Mouse (Mus musculus) forebrain, embryonic 10.5 days (tissue): ENCODE measurements around the gene Rabepk. TPM values are rescaled to one million over a fixed set of nuclear protein-coding genes. Genes with fewer than 3 reads are reported as not detected.
"Not testable (repeated sequence)": the region's sequence is repeated elsewhere in the genome, so short reads cannot be mapped to it uniquely, and the experiment has no call there.

Source experiments
- DNase-seq: peaks from one replicate; pipeline ENCODE4 v3.0.0-alpha.2; 2017; ENCODE audit warnings: low spot score; ENCODE audit errors: extremely low spot score
- H3K27ac ChIP-seq: fragments of 300-500 bp; sonication (generic); 2 replicates; pipeline ENCODE4 v1.5.1; 2016; ENCODE audit warnings: mild to moderate bottlenecking
- H3K27me3 ChIP-seq: fragments of 300-500 bp; sonication (generic); 2 replicates; pipeline ENCODE4 v1.6.1; 2016; ENCODE audit warnings: mild to moderate bottlenecking; ENCODE audit not compliant: poor library complexity, severe bottlenecking
- H3K36me3 ChIP-seq: fragments of 300-500 bp; sonication (generic); replicated peaks from 2 replicates; pipeline ENCODE4 v1.6.1; 2016; ENCODE audit warnings: mild to moderate bottlenecking, moderate library complexity
- H3K4me1 ChIP-seq: fragments of 300-500 bp; sonication (generic); 2 replicates; pipeline ENCODE4 v1.6.1; 2016
- H3K4me3 ChIP-seq: fragments of 300-500 bp; sonication (generic); 2 replicates; pipeline ENCODE4 v1.5.1; 2016; ENCODE audit warnings: mild to moderate bottlenecking, moderate library complexity
- H3K9me3 ChIP-seq: fragments of 300-500 bp; sonication (generic); 2 replicates; pipeline ENCODE4 v1.6.1; 2016; ENCODE audit warnings: mild to moderate bottlenecking, moderate library complexity
- WGBS: fragments of 180-500 bp; shearing (Covaris S2); methylation state at CpG from one replicate; pipeline ENCODE4 v1.1.7; 2016; 5-methylcytosine and 5-hydroxymethylcytosine counted together
- polyA plus RNA-seq: library from polyadenylated mRNA; unstranded; fragments of >200 nt; fragmentation: Nextera tagmentation; extraction: Ambion mirVana; gene quantifications from 2 replicates; pipeline ENCODE4 v1.2.1, GENCODE M21; 2016

Gene Rabepk
- polyA plus RNA-seq, result 40.2 and 47.0 TPM in 2 replicates

- H3K27me3 ChIP-seq, result no peaks in the 10 kb centered on the region
- no peaks in the 10 kb centered on the region for H3K9me3 ChIP-seq
- peaks cover 35% of the 10 kb centered on the region for H3K4me1 ChIP-seq
- peak; percentile 82 for DNase-seq
- H3K27ac ChIP-seq, result peak within 1 kb of the TSS; percentile 87
- H3K4me3 ChIP-seq, result peak within 1 kb of the TSS; percentile 79
- peaks cover 34% of the 10 kb centered on the region for H3K36me3 ChIP-seq
- WGBS, result 6% methylated on average over 44 of the region's 44 CpGs
Observed at GRCm38 (mm10) chr2:34799357-34800256, at the start of gene Rabepk. Gene Rabepk (minus strand): TSS chr2:34799912.

GRCm38 (mm10) chr2:34847702-34848101, 48.0 kb upstream of the Rabepk start:
- Histone ChIP-seq H3K36me3 (peaks cover 51% of the 10 kb centered on the region), H3K9me3 (no peaks in the 10 kb centered on the region), H3K27ac (no peak overlapping the region), H3K4me3 (no peak overlapping the region), H3K4me1 (no peaks in the 10 kb centered on the region), H3K27me3 (no peaks in the 10 kb centered on the region)
- no peak for DNase-seq
- WGBS, result 86% methylated on average over 1 of the region's 1 CpGs

GRCm38 (mm10) chr2:34843211-34843939, 43.7 kb upstream of the Rabepk start:
- DNase-seq, result no peak
- 87% methylated on average over 11 of the region's 11 CpGs for WGBS
- Histone ChIP-seq H3K36me3 (peaks cover 10% of the 10 kb centered on the region; the same call in 1 of the 2 replicates), H3K27me3 (no peaks in the 10 kb centered on the region), H3K4me3 (no peak overlapping the region), H3K4me1 (no peaks in the 10 kb centered on the region), H3K27ac (no peak overlapping the region), H3K9me3 (no peaks in the 10 kb centered on the region)

GRCm38 (mm10) chr2:34841706-34842105, 42.0 kb upstream of the Rabepk start:
- Histone ChIP-seq H3K36me3 (no peaks in the 10 kb centered on the region), H3K4me1 (no peaks in the 10 kb centered on the region), H3K27ac (no peak overlapping the region), H3K27me3 (no peaks in the 10 kb centered on the region), H3K9me3 (no peaks in the 10 kb centered on the region), H3K4me3 (no peak overlapping the region)
- DNase-seq, result no peak
- WGBS, result 91% methylated on average over 8 of the region's 8 CpGs

- not testable (repeated sequence) for H3K9me3 ChIP-seq, H3K4me3 ChIP-seq, H3K36me3 ChIP-seq, H3K27ac ChIP-seq, DNase-seq, H3K27me3 ChIP-seq, H3K4me1 ChIP-seq
- WGBS, result 83% methylated on average over 5 of the region's 5 CpGs
Observed at GRCm38 (mm10) chr2:34840143-34840542, 40.4 kb upstream of the Rabepk start.

- Histone ChIP-seq H3K9me3 (no peaks in the 10 kb centered on the region), H3K27me3 (no peaks in the 10 kb centered on the region), H3K27ac (no peak overlapping the region), H3K36me3 (no peaks in the 10 kb centered on the region), H3K4me1 (no peaks in the 10 kb centered on the region), H3K4me3 (no peak overlapping the region)
- no peak for DNase-seq
- WGBS, result 82% methylated on average over 3 of the region's 3 CpGs
Observed at GRCm38 (mm10) chr2:34835669-34836068, 36.0 kb upstream of the Rabepk start.

GRCm38 (mm10) chr2:34833624-34834023, 33.9 kb upstream of the Rabepk start:
- Histone ChIP-seq H3K4me1 (no peaks in the 10 kb centered on the region), H3K27ac (no peak overlapping the region), H3K36me3 (no peaks in the 10 kb centered on the region), H3K4me3 (no peak overlapping the region), H3K27me3 (no peaks in the 10 kb centered on the region), H3K9me3 (peaks cover 15% of the 10 kb centered on the region; the same call in 1 of the 2 replicates)
- WGBS, result 91% methylated on average over 17 of the region's 17 CpGs
- no peak for DNase-seq

- H3K4me1 ChIP-seq, H3K4me3 ChIP-seq, H3K27ac ChIP-seq, H3K36me3 ChIP-seq, DNase-seq, H3K27me3 ChIP-seq: not testable (repeated sequence)
- H3K9me3 ChIP-seq, result peaks cover 15% of the 10 kb centered on the region; the same call in 1 of the 2 replicates
- 79% methylated on average over 11 of the region's 11 CpGs for WGBS
Observed at GRCm38 (mm10) chr2:34832766-34833457, 33.2 kb upstream of the Rabepk start, which contains the start of gene Gm34653. Gene Gm34653 (plus strand): TSS chr2:34833007.

GRCm38 (mm10) chr2:34830066-34830465, 30.4 kb upstream of the Rabepk start:
- DNase-seq, H3K27me3 ChIP-seq, H3K4me3 ChIP-seq, H3K4me1 ChIP-seq, H3K27ac ChIP-seq, H3K36me3 ChIP-seq: not testable (repeated sequence)
- H3K9me3 ChIP-seq, result peaks cover 15% of the 10 kb centered on the region; the same call in 1 of the 2 replicates
- WGBS, result 95% methylated on average over 17 of the region's 17 CpGs

- H3K9me3 ChIP-seq, result peaks cover 15% of the 10 kb centered on the region; the same call in 1 of the 2 replicates
- no peak overlapping the region for H3K4me3 ChIP-seq
- no peak overlapping the region for H3K27ac ChIP-seq
- peaks cover 22% of the 10 kb centered on the region for H3K4me1 ChIP-seq
- no peak for DNase-seq
- H3K27me3 ChIP-seq, result no peaks in the 10 kb centered on the region
- WGBS, result 85% methylated on average over 1 of the region's 1 CpGs
- no peaks in the 10 kb centered on the region for H3K36me3 ChIP-seq
Observed at GRCm38 (mm10) chr2:34828026-34828425, 28.3 kb upstream of the Rabepk start.

GRCm38 (mm10) chr2:34827591-34827990, 27.9 kb upstream of the Rabepk start:
- H3K27ac ChIP-seq, result no peak overlapping the region
- H3K9me3 ChIP-seq, result peaks cover 15% of the 10 kb centered on the region; the same call in 1 of the 2 replicates
- no peaks in the 10 kb centered on the region for H3K27me3 ChIP-seq
- no peak for DNase-seq
- H3K36me3 ChIP-seq, result peaks cover 2% of the 10 kb centered on the region
- peaks cover 22% of the 10 kb centered on the region for H3K4me1 ChIP-seq
- 91% methylated on average over 4 of the region's 4 CpGs for WGBS
- no peak overlapping the region for H3K4me3 ChIP-seq

GRCm38 (mm10) chr2:34826460-34827231, 26.9 kb upstream of the Rabepk start:
- peaks cover 15% of the 10 kb centered on the region; the same call in 1 of the 2 replicates for H3K9me3 ChIP-seq
- H3K4me3 ChIP-seq, result peak overlapping the region; percentile 90
- peak overlapping the region; percentile 90 for H3K27ac ChIP-seq
- 33% methylated on average over 20 of the region's 21 CpGs for WGBS
- H3K36me3 ChIP-seq, result peaks cover 11% of the 10 kb centered on the region
- H3K4me1 ChIP-seq, result peaks cover 22% of the 10 kb centered on the region
- no peaks in the 10 kb centered on the region for H3K27me3 ChIP-seq
- no peak for DNase-seq
